Mouse (Mus musculus) stomach, postnatal 0 days (tissue): ENCODE measurements at regions not wholly inside any gene's neighbourhood (a gene's known extent, or its start where the extent isn't known, plus 50 kb on each side); places are given as distances from the start of the nearest gene placed in this dataset.

ENCODE experiments used
- CTCF ChIP-seq: IDR thresholded peaks from 2 replicates; pipeline ENCODE4 v1.5.1; 2016; ENCODE audit warnings: antibody characterized with exemption, low read depth, mild to moderate bottlenecking, moderate library complexity
- EP300 ChIP-seq: optimal IDR thresholded peaks from 2 replicates; pipeline ENCODE3; 2016; ENCODE audit warnings: antibody characterized with exemption

DNA sequence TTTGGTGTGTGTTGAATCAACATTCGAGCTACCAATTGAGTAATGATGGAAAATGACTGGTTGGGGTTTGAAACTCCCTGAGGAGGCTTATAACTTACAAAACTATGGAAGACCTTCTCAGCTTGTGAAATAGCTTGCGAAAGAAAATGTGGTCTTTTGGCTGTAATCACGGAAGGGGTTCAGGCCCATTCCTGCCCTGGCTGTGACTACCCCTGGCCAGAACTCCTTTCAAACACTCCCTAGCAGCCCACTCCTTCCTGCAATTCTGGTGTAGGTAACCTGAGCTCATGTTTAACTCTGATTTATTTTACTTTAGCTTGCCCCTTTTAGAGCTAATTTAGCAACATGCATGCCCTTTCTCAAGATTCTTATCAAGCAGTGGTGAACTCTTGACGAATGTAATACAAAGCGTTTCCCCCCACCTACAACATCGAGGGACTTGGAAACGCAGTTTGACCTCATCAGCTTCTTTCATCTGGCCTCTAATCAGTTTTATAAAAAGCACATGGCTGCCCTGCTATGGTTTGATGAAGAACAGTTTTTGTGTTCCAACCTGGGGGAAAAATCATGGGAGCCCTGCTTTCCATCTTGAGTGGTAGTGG is 59.8 kb upstream of the Mki67 start:
- no peak for TF ChIP-seq CTCF
- no peak for TF ChIP-seq EP300
